Mouse (Mus musculus): ENCODE data around the gene Fgfr2.

DNA sequence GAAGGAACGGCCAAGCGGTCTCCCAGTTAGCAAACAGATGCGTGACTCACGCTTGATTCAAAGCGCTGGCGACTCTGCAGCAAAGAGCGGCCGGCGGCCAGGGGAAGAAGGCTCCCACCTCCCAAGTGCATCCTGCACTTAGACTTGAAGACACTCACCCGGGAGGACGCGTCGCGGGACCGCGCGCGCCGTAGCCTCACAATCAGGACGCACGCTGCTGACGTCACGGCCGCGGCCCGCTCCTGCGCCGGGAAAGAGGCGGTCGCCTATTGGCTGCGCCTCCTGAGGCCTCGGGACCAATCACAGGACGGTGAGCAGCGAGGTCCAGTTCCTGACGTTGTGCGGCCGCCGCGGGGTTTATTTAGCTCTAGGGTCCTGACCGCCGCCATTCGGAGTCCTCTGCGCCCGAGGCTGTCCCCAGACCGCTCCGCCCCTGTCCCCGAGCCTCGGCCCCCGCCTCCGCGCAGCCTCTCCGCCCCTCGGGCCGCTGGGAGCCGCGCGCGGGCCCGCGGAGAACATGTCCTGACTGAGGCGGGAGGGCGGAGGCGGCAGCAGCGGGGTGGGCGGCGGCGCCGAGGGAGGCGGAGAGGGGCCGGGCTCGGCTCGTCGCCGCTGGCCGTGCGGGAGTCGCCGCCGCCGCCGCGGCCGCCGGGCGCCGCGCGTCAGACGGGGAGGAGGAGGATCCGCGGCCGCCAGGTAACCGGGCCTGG, 192.1 kb downstream of the Fgfr2 start, which contains the start of gene Zranb1:
- TF ChIP-seq POLR2A (IDR thresholded peaks at IDR 0.05; ENCODE audit: borderline replicate concordance, extremely low read depth, low read depth, low read length) = peak; percentile 57; the same call in 1 of the 2 replicates
- TF ChIP-seq CTCF (IDR thresholded peaks at IDR 0.05; ENCODE audit: insufficient read depth, low read length) = no peak
